Mouse (Mus musculus): ENCODE measurements around the gene Rerg. TPM values are rescaled to one million over a fixed set of nuclear protein-coding genes. Genes with fewer than 3 reads are reported as not detected.

Gene Rerg
- total and polyA plus RNA-seq, 2 experiments from 2014 or later, result 2.8 to 12.9 TPM

- Histone ChIP-seq H3K4me2 (ENCODE audit: low read depth) (no peak overlapping the region), H3K36me3 (ENCODE audit: insufficient read depth) (no peaks in the 10 kb centered on the region), H3K9ac (no peak overlapping the region), H3K4me3 (ENCODE audit: low read depth, low read length) (no peak overlapping the region), H3K27me3 (ENCODE audit: insufficient read depth, low read length) (no peaks in the 10 kb centered on the region), H3K4me1 (ENCODE audit: insufficient read depth) (no peaks in the 10 kb centered on the region), H3K9me3 (ENCODE audit: low read length) (no peaks in the 10 kb centered on the region), H3K27ac (ENCODE audit: low read depth, low read length) (no peak overlapping the region)
- ATAC-seq (no peak), DNase-seq (no peak)
- WGBS, result 63% methylated on average over 26 of the region's 26 CpGs
- no peak for TF ChIP-seq CTCF (IDR thresholded peaks at IDR 0.05; ENCODE audit: low read depth)
Measured at GRCm38 (mm10) chr6:137155196-137156137, 14.8 kb downstream of the Rerg start.

- Histone ChIP-seq H3K27ac (ENCODE audit: low read depth, low read length) (no peak overlapping the region), H3K27me3 (ENCODE audit: insufficient read depth, low read length) (no peaks in the 10 kb centered on the region), H3K4me2 (ENCODE audit: low read depth) (no peak overlapping the region), H3K36me3 (ENCODE audit: insufficient read depth) (no peaks in the 10 kb centered on the region), H3K4me1 (ENCODE audit: insufficient read depth) (no peaks in the 10 kb centered on the region), H3K4me3 (ENCODE audit: low read depth, low read length) (no peak overlapping the region), H3K9me3 (ENCODE audit: low read length) (no peaks in the 10 kb centered on the region), H3K9ac (no peak overlapping the region)
- no peak for TF ChIP-seq CTCF (IDR thresholded peaks at IDR 0.05; ENCODE audit: low read depth)
- DNase-seq (no peak), ATAC-seq (no peak)
- 92% methylated on average over 14 of the region's 14 CpGs for WGBS
Measured at GRCm38 (mm10) chr6:137153021-137153420, 17.3 kb downstream of the Rerg start.

GRCm38 (mm10) chr6:137151015-137151414, 19.3 kb downstream of the Rerg start:
- H3K36me3 ChIP-seq (ENCODE audit: insufficient read depth), result no peaks in the 10 kb centered on the region
- no peaks in the 10 kb centered on the region for H3K9me3 ChIP-seq (ENCODE audit: low read length)
- ATAC-seq (no peak), DNase-seq (no peak)
- H3K9ac ChIP-seq, result no peak overlapping the region
- H3K27me3 ChIP-seq (ENCODE audit: insufficient read depth, low read length), result no peaks in the 10 kb centered on the region
- 95% methylated on average over 2 of the region's 2 CpGs for WGBS
- H3K4me3 ChIP-seq (ENCODE audit: low read depth, low read length), result no peak overlapping the region
- no peak overlapping the region for H3K4me2 ChIP-seq (ENCODE audit: low read depth)
- TF ChIP-seq CTCF (IDR thresholded peaks at IDR 0.05; ENCODE audit: low read depth), result no peak
- no peaks in the 10 kb centered on the region for H3K4me1 ChIP-seq (ENCODE audit: insufficient read depth)
- no peak overlapping the region for H3K27ac ChIP-seq (ENCODE audit: low read depth, low read length)

DNA sequence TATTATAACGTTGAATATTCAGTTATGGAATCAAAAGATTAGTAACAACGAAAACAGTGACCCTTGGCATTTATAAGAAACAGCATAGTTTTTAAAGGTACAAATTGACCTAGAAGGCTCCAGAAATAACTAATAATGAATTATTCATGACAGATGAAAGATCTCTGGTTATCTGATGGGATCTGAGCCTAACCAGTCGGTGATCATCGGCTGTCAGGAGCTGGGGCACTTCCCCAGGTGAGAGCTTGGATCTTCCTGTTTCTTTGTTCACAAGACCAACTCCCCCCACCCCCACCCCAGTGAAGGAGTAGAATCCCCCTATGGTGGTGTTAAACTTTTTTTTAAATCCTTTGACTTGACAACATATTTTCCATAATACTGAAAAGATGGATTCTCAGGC, 20.5 kb downstream of the Rerg start:
- H3K27ac ChIP-seq (ENCODE audit: low read depth, low read length), result no peak overlapping the region
- H3K4me1 ChIP-seq (ENCODE audit: insufficient read depth), result no peaks in the 10 kb centered on the region
- ATAC-seq (no peak), DNase-seq (no peak)
- H3K9ac ChIP-seq, result no peak overlapping the region
- H3K4me2 ChIP-seq (ENCODE audit: low read depth), result no peak overlapping the region
- 82% methylated on average over 4 of the region's 4 CpGs for WGBS
- H3K9me3 ChIP-seq (ENCODE audit: low read length), result no peaks in the 10 kb centered on the region
- H3K36me3 ChIP-seq (ENCODE audit: insufficient read depth), result no peaks in the 10 kb centered on the region
- TF ChIP-seq CTCF (IDR thresholded peaks at IDR 0.05; ENCODE audit: low read depth), result no peak
- H3K27me3 ChIP-seq (ENCODE audit: insufficient read depth, low read length), result no peaks in the 10 kb centered on the region
- no peak overlapping the region for H3K4me3 ChIP-seq (ENCODE audit: low read depth, low read length)

- DNase-seq, result no peak
- Histone ChIP-seq H3K4me3 (ENCODE audit: low read depth, low read length) (no peak overlapping the region), H3K9ac (no peak overlapping the region), H3K4me1 (ENCODE audit: insufficient read depth) (no peaks in the 10 kb centered on the region), H3K27ac (ENCODE audit: low read depth, low read length) (no peak overlapping the region), H3K36me3 (ENCODE audit: insufficient read depth) (no peaks in the 10 kb centered on the region), H3K9me3 (ENCODE audit: low read length) (no peaks in the 10 kb centered on the region), H3K4me2 (ENCODE audit: low read depth) (no peak overlapping the region), H3K27me3 (ENCODE audit: insufficient read depth, low read length) (no peaks in the 10 kb centered on the region)
- ATAC-seq, result no peak
- 96% methylated on average over 2 of the region's 2 CpGs for WGBS
- no peak for TF ChIP-seq CTCF (IDR thresholded peaks at IDR 0.05; ENCODE audit: low read depth)
Measured at GRCm38 (mm10) chr6:137146910-137147309, 23.4 kb downstream of the Rerg start.

DNA sequence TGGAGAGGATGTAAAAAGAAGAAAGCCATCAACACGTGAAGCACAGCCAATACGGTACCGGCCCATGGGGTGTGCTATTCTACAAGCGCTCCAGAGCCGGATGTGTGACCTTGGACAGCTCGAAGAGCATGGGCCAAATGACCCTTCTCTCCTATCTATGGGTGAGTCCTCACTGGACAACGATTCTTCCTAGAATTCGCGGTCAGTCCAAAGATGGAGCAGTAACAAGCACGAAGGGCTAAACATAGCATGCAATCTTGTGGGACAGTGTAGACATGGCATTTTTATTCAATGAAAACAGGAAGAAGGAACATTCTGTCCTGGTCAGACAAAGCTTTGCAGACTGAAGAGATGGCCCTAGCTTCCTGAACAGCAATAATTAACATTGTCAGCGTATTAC, 24.7 kb downstream of the Rerg start:
- H3K4me1 ChIP-seq (ENCODE audit: insufficient read depth), result no peaks in the 10 kb centered on the region

GRCm38 (mm10) chr6:137144958-137145535, 25.2 kb downstream of the Rerg start:
- Histone ChIP-seq H3K9me3 (ENCODE audit: low read length) (no peaks in the 10 kb centered on the region), H3K4me2 (ENCODE audit: low read depth) (no peak overlapping the region), H3K4me1 (ENCODE audit: insufficient read depth) (no peaks in the 10 kb centered on the region), H3K36me3 (ENCODE audit: insufficient read depth) (no peaks in the 10 kb centered on the region), H3K27me3 (ENCODE audit: insufficient read depth, low read length) (no peaks in the 10 kb centered on the region), H3K27ac (ENCODE audit: low read depth, low read length) (no peak overlapping the region), H3K9ac (no peak overlapping the region), H3K4me3 (ENCODE audit: low read depth, low read length) (no peak overlapping the region)
- ATAC-seq (no peak), DNase-seq (no peak)
- no peak for TF ChIP-seq CTCF (IDR thresholded peaks at IDR 0.05; ENCODE audit: low read depth)
- WGBS, result 26% methylated on average over 11 of the region's 11 CpGs

More for the DNA sequence above, 24.7 kb downstream of the Rerg start:
- no peak for TF ChIP-seq CTCF (IDR thresholded peaks at IDR 0.05; ENCODE audit: low read depth)
- WGBS, result 91% methylated on average over 11 of the region's 11 CpGs
- H3K4me3 ChIP-seq (ENCODE audit: low read depth, low read length), result no peak overlapping the region
- no peak for DNase-seq
- no peak overlapping the region for H3K27ac ChIP-seq (ENCODE audit: low read depth, low read length)
- ATAC-seq, result no peak
- H3K9me3 ChIP-seq (ENCODE audit: low read length), result no peaks in the 10 kb centered on the region
- H3K9ac ChIP-seq, result no peak overlapping the region
- no peaks in the 10 kb centered on the region for H3K36me3 ChIP-seq (ENCODE audit: insufficient read depth)
- H3K27me3 ChIP-seq (ENCODE audit: insufficient read depth, low read length), result no peaks in the 10 kb centered on the region
- H3K4me2 ChIP-seq (ENCODE audit: low read depth), result no peak overlapping the region

Data from forebrain, postnatal 0 days (tissue).